Mouse (Mus musculus) lung, adult 2 months (tissue): ENCODE measurements around the gene Adtrp.

Experiments
- CTCF ChIP-seq: fragments of 200-500 bp; IDR thresholded peaks from 2 replicates; pipeline ENCODE4 v1.5.1; 2011; ENCODE audit warnings: mild to moderate bottlenecking, low read length, control low read depth; ENCODE audit not compliant: insufficient read depth
- POLR2A ChIP-seq: fragments of 200-500 bp; IDR thresholded peaks from 2 replicates; pipeline ENCODE4 v1.6.1; 2011; ENCODE audit warnings: low read depth, mild to moderate bottlenecking, control low read depth, low read length, borderline replicate concordance; ENCODE audit errors: extremely low read depth

DNA sequence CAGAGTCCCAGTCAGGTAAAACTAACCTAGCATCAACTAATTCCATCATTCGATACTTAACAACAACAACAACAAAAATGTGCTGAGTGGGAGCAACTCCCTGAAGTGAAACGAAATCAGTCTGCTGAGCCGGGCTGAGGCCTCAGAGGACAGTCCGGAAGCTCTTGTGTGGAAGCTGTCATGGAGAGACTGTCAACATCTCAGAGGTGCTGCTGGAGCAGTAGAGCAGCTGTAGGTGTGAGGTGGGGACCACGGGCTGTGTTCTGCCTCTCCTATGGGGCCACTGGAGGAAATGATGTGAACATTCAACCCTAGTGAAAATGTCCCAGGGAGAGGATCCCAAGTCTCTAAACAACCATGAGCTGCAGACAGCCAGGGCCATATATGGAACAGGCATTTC lies 94.4 kb downstream of the Adtrp start:
- TF ChIP-seq CTCF (no peak), POLR2A (no peak)
